Mouse (Mus musculus): ENCODE measurements around the gene Cdh20. TPM values are rescaled to one million over a fixed set of nuclear protein-coding genes. Genes with fewer than 3 reads are reported as not detected.

Gene Cdh20
- polyA plus RNA-seq (2014; fragmentation: Illumina TruSeq; extraction: RNeasy Lipid Tissue Mini Kit (QIAGEN cat#74804); ENCODE audit: low read depth, low replicate concordance), result 2.2 TPM

DNA sequence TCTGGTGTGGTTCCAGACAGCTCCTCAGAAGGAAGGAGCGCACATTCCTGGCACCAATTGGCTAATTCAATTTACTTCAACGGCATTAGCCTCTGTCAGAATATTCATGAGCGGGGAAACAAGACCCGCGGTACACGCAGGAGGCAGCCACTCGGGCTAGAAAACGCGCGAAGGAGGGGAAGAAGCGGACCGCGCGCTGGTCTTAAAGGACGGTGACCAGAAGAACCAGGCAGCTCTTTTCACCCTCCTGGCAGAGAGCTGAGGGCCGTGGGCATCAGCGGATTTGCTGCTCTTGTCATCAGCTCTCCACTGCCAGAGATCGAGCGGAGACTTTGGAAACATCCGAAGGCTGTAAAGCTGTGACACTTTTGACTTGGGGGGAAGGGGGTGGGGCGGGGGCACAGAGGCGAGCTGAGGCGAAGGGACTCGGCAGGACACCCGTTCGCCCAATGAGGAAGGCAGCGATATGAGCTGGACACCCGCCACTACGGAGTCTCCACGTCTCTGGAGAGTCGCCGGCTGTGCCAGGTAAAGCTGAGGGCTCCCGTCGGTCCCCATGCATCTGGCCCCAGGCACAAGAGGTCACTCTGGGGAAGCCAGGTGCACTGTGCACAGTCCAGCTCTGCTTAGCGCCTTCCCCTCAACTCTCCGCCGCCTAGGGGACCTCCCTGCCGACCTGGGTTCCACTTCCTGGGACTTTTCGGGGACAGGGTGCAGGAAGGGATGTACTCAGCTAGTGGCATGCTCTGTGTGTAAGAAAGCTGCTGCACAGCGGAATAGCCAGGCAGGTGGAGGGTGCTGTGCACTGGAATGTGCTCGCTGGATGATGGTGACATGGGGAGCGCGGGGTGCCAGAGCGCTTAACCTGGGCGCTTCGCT is at the start of gene Cdh20:
Cdh20 (plus strand) TSS at position 159 of the 879 bp plus-strand sequence.

